Mouse (Mus musculus) thymus, postnatal 36 days (tissue): ENCODE data around the gene Defa35.
"Not testable (repeated sequence)": the region's sequence is repeated elsewhere in the genome, so short reads cannot be mapped to it uniquely, and the experiment has no call there.

Experiments
- DNase-seq, 2 experiments: peaks; one replicate each; pipeline ENCODE4 v3.0.0; 2022; ENCODE audit warnings: mixed read lengths in 2 of 2

The Defa35 gene

GRCm38 (mm10) chr8:21064738-21065137 is at the start of gene Defa35:
TSS of gene Defa35 (plus strand) at chr8:21065038.
- DNase-seq: not testable (repeated sequence)

GRCm38 (mm10) chr8:21025245-21025644 is 39.6 kb upstream of the Defa35 start, which contains the start of gene Defa21:
TSS of gene Defa21 (plus strand) at chr8:21025545.
- not testable (repeated sequence) for DNase-seq

- not testable (repeated sequence) for DNase-seq
Measured at GRCm38 (mm10) chr8:21054747-21055146, 10.1 kb upstream of the Defa35 start, which contains the start of gene Defa23. TSS of gene Defa23 (plus strand) at chr8:21055047.

- not testable (repeated sequence) for DNase-seq
Measured at GRCm38 (mm10) chr8:21084142-21084541, 19.3 kb downstream of the Defa35 start, which contains the start of gene Defa25. TSS of gene Defa25 (plus strand) at chr8:21084442.

- DNase-seq: no peak
Measured at GRCm38 (mm10) chr8:21093106-21093505, 28.3 kb downstream of the Defa35 start.

GRCm38 (mm10) chr8:21095950-21096349 is 31.1 kb downstream of the Defa35 start, which contains the start of gene Gm14851:
TSS of gene Gm14851 (minus strand) at chr8:21096050.
- DNase-seq: not testable (repeated sequence)
